Mouse (Mus musculus): ENCODE data around the gene Trim46.

DNA sequence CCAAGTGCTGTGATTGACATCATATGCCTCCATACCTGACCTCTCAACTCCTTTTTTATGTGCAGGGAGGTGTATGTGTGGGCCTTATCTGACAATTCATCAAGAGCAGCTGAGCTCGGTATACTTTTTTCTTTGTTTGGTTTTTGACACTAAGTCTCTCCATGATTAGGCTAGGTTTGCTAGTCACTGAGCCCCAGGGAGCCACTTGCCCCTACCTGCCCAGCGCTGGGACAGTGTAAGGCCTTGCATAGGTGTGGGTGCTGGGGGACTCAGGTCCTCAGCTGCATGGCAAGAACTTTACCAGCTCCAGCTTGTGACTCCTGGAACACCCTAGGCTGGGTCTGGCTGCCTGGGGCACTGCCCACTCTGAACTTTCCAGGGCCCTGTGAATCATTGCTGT lies 39.4 kb downstream of the Trim46 start:
- TF ChIP-seq CTCF (IDR thresholded peaks at IDR 0.05; ENCODE audit: low read depth) (no peak), EP300 (optimal IDR thresholded peaks at IDR 0.05) (no peak)

Measured in stomach, postnatal 0 days (tissue).